Mouse (Mus musculus): Measurements from ENCODE around the gene Cirbp.

DNA sequence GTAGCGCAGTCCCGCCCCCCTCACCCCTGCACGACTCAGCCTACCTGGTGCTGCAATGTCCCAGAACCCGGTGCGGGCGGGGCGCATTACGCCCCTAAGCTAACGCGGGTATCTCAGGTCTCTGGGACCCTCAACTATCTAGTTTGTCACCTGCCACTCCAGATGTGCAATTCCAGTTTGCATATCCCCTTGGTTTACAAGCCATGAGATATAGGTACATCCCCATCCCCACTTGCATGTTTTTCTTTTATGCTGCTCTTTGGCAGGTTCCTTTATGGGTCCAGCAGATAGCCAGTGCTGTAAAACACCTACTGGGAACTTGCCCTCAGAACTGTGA, 26.4 kb upstream of the Cirbp start:
- TF ChIP-seq CTCF (IDR thresholded peaks at IDR 0.05; ENCODE audit: low read depth) (no peak), EP300 (IDR thresholded peaks at IDR 0.05; ENCODE audit: low read depth) (no peak)

All from heart, postnatal 0 days (tissue).